Mouse (Mus musculus) adipocyte (in vitro differentiated cells): ENCODE data around the gene Pdia3.
"Not testable (repeated sequence)": the region's sequence is repeated elsewhere in the genome, so short reads cannot be mapped to it uniquely, and the experiment has no call there.

Experiments used
- DNase-seq: peaks from one replicate; pipeline ENCODE4 v3.0.0-alpha.2; 2016; ENCODE audit warnings: low spot score

Gene Pdia3

DNA sequence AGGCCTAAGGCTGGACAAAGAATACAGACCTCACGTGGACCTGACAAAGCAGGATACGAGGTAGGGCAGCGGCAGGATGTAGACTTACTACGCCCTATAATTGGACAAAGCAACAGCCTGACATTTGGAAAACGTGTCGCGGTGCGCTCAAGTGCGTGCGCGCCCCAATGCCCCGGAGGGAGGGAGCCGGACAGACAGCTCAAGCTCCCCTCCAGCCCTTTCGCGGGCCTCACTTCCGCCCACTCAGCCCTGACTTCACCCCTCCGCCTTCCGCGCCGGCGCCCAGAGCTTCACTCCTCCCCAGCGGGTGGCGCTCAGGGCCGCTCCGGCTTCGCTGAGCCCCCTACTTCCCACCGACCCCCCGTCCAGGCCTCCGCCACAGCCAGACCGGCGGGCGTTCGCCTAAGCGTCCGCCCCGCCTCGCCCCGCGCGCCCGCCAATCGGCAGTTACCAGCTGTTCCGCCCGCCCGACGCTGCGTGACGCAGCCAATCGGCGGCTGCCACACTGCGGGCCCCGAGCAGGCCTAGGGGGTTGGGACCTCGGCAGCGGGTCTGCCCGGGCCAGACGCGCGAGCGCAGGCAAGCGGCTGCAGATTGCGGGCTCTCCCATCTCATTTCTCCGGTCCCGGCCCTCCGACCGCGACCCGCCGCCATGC is at the start of gene Pdia3, which contains the start of gene Catsper2:
Gene Pdia3, plus strand, starts transcription at position 389 of the 656 bp plus-strand sequence.
Gene Catsper2, minus strand, starts transcription at position 406 of the 656 bp plus-strand sequence.
- DNase-seq = peak; percentile 91

- DNase-seq = peak; percentile 58
These were observed 44.7 kb upstream of the Pdia3 start for GRCm38 (mm10) chr2:121368831-121369230.

GRCm38 (mm10) chr2:121370921-121371320 is 42.7 kb upstream of the Pdia3 start:
- DNase-seq = no peak

- no peak for DNase-seq
These were observed 41.3 kb upstream of the Pdia3 start for GRCm38 (mm10) chr2:121372266-121372665.

- DNase-seq = no peak
These were observed 38.8 kb upstream of the Pdia3 start for GRCm38 (mm10) chr2:121374766-121375165.

DNA sequence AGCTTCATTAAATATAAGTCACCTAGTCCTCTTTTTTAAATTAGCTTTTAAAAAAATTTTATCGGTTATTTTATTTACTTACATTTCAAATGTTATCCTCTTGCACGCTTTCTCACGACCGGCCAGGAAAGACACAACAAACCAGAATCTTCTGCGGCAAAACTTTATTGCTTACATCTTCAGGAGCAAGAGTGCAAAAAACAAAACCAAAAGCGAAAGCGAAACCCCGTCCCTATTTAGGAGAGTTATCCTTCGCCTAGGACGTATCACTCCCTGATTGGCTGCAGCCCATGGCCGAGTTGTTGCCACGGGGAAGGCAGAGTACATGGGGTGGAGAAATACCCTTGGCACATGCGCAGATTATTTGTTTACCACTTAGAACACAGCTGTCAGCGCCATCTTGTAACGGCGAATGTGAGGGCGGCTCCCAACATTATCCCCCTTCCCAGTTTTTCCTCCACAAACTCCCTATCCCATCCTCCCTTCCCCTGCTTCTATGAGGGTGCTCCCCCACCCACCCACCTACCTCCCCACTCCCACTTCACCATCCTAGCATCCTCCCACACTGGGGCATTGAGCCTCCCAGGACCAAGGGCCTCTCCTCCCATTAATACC is 26.5 kb upstream of the Pdia3 start, which contains the start of gene Strc:
Gene Strc, minus strand, starts transcription at position 208 of the 615 bp plus-strand sequence.
- not testable (repeated sequence) for DNase-seq

DNA sequence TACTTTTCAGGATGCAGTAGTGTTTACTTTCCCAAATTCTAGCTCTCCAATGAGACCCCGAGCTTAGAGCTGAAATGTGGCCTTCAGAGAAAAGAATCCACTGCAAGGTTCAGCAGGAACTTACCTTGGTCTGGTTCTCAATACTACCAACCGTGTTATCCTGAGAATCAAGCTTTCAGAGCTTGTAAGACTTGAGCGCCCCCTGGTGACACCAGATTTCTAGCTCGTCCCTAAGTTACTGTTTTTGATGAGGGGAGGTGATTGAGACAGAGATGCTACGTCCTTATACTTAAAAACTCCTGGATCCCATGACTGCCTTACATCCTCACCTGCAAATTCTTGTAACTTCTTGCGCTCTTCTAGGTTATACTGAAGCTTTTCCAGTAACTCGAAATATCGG is 17.0 kb upstream of the Pdia3 start:
- DNase-seq = peak; percentile 86

DNA sequence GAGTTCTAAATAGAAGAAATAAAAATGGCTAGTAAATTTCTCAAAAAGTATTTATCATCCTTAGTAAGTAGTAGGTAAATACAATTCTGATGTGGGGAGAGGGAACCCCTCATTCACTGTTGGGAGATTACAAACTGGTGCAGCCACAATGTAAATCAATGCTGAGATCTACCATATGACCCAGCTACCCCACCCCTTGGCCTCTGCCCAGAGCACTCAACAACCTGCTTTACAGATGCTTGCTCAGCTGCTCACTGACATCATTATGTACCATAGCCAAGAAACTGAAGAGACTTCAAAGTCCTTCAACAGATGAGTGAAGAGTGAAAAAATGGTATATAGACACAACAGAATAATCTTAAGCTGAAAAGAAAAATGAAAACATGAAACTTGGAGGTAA is 10.3 kb upstream of the Pdia3 start:
- DNase-seq = no peak

- DNase-seq = peak; percentile 65
These were observed 5.4 kb upstream of the Pdia3 start for GRCm38 (mm10) chr2:121408160-121408559.

DNA sequence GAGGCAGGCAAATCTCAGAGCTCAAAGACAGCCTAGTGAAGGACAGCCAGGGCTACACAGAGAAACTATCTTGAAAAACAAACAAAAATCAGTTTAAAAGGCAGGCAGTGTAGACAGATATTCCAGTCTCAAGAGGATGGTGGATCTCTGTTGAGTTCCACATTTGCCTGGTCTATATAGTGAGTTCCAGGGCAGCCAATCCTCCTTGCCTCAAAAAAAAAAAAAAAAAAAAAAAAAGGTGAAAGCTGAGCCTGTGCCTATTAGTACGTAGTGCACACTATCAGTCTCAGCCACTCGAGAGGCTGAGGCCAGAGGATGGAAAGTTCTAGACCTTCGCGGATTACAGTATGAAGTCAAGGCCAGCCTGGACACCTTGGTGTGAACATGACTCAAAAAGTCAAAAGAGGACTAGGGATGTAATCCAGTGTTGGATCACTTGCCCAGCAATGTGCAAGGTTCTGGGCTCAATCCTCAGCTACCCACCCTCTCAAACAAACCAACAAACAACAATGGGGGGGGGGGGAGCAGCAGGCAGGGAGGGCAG is 660 bp upstream of the Pdia3 start:
- peak; percentile 63 for DNase-seq

DNA sequence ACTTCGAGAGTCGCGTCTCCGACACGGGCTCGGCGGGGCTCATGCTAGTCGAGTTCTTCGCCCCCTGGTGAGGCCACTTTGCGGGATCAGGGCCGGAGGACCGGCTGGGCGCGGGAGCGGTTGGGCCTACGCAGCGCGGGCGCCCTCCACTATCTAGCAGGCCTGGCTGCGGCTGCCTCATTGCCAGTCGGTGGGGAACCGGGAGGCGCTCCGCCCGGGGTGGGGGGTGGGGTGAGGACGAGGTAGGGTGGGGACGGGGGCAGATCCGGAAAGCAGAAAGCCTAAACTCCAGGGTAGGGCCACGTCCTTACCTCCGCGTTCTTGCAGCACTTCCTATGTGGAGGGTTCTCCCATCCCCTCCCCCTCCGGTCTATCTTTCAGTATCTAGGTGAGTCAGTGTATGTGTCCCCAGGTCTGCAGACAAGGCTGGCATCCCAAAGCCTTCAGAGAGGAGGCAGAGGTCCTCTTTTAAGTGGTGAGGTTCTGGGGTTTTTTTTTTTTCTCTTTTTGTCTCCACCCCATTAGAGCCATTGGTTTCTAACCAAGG is 637 bp downstream of the Pdia3 start:
- peak; percentile 53 for DNase-seq

DNA sequence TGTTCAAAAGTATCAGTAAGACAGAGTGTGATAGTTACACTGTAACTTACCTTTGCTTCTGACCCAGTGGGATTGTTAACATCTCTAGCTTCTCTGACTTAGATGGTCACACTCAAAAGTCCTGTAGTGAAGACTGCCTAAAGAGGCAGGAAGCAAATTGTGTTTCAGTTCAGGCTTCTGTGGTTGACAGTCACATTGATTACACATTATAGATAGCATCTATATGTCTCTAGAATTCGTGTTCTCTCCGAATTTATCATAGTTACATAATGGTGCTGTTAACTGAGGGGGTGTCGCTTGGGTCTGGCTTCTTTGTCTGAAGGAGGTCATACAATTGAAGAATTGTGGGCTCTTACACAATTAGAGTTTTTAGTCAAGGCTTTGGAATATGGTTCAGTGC is 1.5 kb downstream of the Pdia3 start:
- no peak for DNase-seq

- no peak for DNase-seq
These were observed 2.0 kb downstream of the Pdia3 start for GRCm38 (mm10) chr2:121415591-121415990.

DNA sequence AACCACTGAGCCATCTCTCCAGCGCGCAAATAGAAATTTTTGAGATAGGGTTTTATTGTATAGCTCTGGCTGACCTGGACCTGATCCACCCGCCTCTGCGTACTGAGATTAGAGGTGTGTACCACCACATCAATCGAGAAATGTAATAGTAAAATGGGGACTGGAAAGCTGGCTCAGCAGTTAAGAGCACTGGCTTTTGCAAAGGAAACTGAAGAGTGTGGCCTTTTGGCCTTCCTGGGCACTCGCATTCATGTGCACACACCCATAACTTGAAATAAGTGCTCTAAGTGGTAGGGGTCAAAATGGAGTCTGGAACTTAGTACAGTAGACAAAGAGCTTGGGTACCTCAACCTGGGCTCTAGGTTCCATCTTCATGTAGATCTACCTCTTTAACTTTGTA is 2.8 kb downstream of the Pdia3 start:
- DNase-seq = no peak

DNA sequence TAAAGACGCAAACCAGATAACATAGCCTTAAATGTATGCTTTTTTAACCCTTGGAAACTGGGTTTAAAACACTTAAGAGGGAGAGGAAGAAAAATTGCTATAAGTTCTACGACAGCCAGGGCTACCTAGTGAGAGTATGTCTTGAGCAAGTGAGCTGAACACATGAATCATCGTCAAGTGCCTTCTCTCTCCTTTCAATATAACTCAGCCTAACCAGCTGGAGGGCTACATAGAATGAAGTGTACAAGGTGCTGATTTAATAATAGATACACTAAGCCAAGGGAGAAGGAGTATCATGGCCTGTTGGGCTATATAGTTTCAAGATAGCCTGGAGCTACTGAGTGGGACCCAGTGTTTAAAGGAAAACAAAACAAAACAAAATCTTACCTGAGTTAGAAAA is 4.9 kb downstream of the Pdia3 start:
- no peak for DNase-seq

GRCm38 (mm10) chr2:121423166-121423565 is 9.6 kb downstream of the Pdia3 start:
- no peak for DNase-seq

DNA sequence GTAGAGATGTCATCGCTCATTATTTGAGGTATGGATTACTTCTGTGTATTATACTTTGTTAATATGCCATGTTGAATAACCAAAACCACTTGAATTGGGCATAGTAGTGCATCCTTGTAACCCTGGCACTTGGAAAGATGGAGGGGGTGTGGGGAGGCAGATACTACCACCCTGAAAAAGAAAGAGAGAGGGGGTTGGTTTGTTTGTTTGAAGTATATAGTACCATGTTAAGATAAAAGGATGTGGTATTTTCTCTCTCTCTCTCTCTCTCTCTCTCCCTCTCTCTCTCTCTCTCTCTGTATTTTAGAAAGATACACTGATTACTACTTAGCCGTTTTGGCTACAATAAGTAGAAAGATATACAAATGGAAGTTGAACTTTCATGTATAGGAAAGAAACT is 12.3 kb downstream of the Pdia3 start:
- DNase-seq = no peak

GRCm38 (mm10) chr2:121434854-121435253 is 21.3 kb downstream of the Pdia3 start:
- peak; percentile 60 for DNase-seq

DNA sequence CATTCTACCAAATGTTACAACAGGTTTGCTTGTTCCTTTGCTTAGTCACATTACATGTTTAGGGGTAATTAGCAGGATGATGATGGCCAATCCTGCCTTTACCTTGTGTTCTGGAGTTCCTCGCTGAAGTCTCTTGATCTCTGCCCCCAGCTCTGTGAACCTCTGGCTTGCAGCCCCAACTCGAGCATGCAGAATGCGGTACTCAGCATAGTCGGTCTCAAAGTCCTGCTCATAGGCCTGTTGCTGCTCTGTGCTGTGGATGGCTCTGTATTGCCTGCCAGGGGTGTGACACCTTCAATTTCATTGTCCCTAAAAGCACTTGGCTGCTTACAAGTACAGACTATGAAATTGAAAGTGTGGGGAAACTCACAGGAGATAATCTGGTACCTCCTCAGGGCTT is 26.2 kb downstream of the Pdia3 start:
- no peak for DNase-seq

DNA sequence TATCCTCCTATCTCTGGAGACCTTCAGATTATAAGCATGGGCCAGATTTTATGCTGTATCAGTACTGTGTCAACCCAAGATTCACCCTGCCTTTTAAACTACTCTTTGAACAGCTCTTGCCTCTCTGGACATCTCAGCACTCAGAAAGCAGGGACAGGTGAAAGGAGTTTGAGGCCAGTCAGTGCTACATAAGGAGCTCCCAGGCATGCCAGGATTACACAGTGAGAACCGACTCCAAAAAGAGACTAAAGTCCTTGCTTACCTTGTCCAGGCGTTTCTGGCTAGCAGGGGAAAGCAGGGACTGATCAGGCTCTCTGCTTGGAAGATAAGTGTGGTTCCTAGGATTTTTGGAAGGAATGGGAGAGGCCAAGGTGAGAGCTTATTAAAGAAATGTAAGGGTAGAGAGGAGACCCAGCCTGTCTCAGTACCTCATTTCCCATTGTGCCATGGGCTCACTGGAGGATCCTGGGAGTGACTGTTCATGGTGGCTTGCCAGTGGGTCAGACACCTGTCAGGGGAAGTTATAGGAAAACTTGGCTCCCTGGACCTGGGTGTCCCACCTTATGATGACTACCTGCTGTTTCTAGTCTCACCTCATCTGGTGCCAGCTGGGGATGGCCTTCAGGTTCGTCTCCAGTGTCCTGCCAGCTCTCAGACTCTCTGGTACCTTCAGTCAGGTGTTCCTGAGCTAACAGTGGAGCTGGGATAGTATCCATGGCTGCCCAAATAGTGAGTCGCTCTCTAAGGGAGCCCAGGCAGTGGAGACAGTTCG is 27.4 kb downstream of the Pdia3 start:
- no peak for DNase-seq

DNA sequence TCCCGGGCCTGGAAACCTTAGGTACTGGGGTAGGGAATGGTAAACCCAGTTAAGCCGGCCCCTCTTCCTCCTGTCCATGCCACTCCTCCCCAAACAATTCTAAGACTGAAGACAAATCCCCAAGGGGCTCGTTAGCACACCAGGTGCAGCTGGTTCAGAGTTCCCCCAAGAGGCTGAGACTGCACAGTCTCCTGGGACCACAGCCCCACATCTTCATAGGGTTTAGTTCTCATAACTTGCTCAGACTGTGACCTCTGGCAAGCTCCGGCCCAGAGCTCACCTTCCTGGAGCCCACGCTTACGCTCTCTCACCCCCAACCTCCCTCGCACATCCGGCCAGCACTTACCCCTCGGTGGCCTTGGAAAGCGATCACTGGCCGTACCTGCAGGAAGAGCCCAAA is 28.2 kb downstream of the Pdia3 start:
- DNase-seq = no peak
